Mouse (Mus musculus) lung, adult 2 months (tissue): ENCODE data around the gene Cmtm2b. TPM values are rescaled to one million over a fixed set of nuclear protein-coding genes. Genes with fewer than 3 reads are reported as not detected.
A peak's percentile ranks its signal among the peaks of the same experiment; 100 is the strongest.
"Not testable (repeated sequence)": the region's sequence is repeated elsewhere in the genome, so short reads cannot be mapped to it uniquely, and the experiment has no call there.

Experiments used
- DNase-seq: peaks from one replicate; pipeline ENCODE4 v3.0.0; 2022
- H3K4me1 ChIP-seq: fragments of 200-500 bp; 2 replicates; pipeline ENCODE4 v1.6.1; 2011; ENCODE audit warnings: low read length; ENCODE audit not compliant: control insufficient read depth, insufficient read depth
- H3K4me3 ChIP-seq: fragments of 200-500 bp; replicated peaks from 2 replicates; pipeline ENCODE3; 2011; ENCODE audit warnings: low read depth, mild to moderate bottlenecking, control low read depth, low read length; ENCODE audit errors: extremely low read depth
- CTCF ChIP-seq: fragments of 200-500 bp; IDR thresholded peaks from 2 replicates; pipeline ENCODE4 v1.5.1; 2011; ENCODE audit warnings: mild to moderate bottlenecking, low read length, control low read depth; ENCODE audit not compliant: insufficient read depth
- POLR2A ChIP-seq: fragments of 200-500 bp; IDR thresholded peaks from 2 replicates; pipeline ENCODE4 v1.6.1; 2011; ENCODE audit warnings: low read depth, mild to moderate bottlenecking, control low read depth, low read length, borderline replicate concordance; ENCODE audit errors: extremely low read depth
- WGBS: fragments of 180-500 bp; shearing (Covaris S2); methylation state at CpG from one replicate; pipeline ENCODE4 v1.1.7; 2018; 5-methylcytosine and 5-hydroxymethylcytosine counted together
- polyA plus RNA-seq: library from polyadenylated mRNA; depleted of rRNA; stranded (reverse); fragments of >200 nt; gene quantifications from 2 replicates; pipeline ENCODE4 v1.2.3, GENCODE M21; 2012; rRNA removed

Cmtm2b gene
- polyA plus RNA-seq = not detected in 2 replicates

DNA sequence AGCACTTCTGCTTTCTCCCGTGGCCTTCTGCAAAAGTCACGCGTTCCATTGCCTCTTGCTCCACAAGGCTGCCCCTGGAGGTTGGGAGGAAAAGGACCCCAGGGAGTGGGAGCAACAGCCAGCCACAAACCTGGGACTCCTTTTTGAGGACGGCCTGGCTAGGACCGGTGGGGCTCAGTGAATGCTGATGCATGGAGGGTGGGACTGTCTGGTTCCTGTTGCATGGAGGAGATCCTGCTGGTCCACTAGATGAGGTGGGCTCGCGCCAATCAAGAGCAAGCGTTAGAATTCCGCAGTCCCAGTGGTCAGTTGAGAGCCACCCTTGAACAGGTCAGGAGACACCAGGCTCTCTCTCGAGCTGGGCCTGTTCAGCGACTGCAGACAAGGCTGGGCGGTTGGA lies at the start of gene Cmtm2b:
Gene Cmtm2b (plus strand): TSS at position 301 of the 400 bp plus-strand sequence.
- H3K4me1 ChIP-seq, DNase-seq: not testable (repeated sequence)
- 88% methylated on average over 11 of the region's 12 CpGs for WGBS

DNA sequence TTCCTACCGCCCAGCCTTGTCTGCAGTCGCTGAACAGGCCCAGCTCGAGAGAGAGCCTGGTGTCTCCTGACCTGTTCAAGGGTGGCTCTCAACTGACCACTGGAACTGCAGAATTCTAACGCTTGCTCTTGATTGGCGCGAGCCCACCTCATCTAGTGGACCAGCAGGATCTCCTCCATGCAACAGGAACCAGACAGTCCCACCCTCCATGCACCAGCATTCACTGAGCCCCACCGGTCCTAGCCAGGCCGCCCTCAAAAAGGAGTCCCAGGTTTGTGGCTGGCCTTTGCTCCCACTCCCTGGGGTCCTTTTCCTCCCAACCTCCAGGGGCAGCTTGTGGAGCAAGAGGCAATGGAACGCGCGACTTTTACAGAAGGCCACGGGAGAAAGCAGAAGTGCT lies 28.9 kb upstream of the Cmtm2b start, which contains the start of gene Cmtm2a:
Gene Cmtm2a (minus strand): TSS at position 101 of the 400 bp plus-strand sequence.
- H3K4me1 ChIP-seq, DNase-seq, H3K4me3 ChIP-seq: not testable (repeated sequence)
- WGBS = 80% methylated on average over 12 of the region's 12 CpGs

More for the DNA sequence above, at the start of gene Cmtm2b:
- H3K4me3 ChIP-seq = not testable (repeated sequence)

DNA sequence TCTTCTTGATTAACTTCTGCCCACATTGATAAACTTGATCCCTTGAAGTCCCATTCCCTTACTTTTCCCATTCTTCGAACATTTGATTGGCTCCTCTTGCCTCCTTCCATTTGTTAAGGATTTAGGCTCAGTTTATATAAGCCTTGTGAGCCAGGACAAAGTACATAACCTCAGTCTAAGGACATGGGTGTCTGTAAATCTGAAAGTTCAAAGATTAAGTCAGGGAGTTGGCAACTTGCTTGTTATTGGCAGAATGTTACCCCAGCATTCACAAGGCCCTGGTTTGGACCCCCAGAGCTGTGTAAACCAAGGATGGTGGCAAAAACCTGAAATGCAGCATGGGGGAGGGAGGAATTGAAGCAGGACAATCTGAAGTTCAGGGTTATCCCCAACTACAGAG lies 27.6 kb upstream of the Cmtm2b start:
- no peaks in the 10 kb centered on the region for H3K4me1 ChIP-seq
- 68% methylated on average over 1 of the region's 1 CpGs for WGBS
- no peak overlapping the region for H3K4me3 ChIP-seq
- DNase-seq = no peak
- TF ChIP-seq POLR2A = no peak

DNA sequence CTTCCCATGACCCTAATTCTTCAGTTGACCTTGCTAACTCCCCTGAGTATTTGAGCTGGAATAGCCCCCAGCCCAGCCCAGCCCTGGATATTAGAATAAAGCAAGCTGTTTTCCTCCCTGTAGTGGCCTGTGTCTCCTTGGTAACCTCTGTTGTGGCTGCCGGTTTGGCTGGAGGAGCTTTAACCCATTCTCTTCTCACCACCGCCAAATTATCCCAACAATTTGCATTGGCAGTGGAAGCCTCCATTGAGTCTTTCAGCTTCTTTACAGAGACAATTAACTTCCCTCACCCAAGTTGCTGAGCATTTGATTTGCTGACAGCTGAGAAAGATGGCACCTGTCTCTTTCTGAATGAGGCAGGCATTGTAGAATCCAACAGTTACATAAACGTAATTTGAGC lies 20.5 kb upstream of the Cmtm2b start:
- DNase-seq, H3K4me3 ChIP-seq, H3K4me1 ChIP-seq: not testable (repeated sequence)
- WGBS = 24% methylated on average over 3 of the region's 3 CpGs

DNA sequence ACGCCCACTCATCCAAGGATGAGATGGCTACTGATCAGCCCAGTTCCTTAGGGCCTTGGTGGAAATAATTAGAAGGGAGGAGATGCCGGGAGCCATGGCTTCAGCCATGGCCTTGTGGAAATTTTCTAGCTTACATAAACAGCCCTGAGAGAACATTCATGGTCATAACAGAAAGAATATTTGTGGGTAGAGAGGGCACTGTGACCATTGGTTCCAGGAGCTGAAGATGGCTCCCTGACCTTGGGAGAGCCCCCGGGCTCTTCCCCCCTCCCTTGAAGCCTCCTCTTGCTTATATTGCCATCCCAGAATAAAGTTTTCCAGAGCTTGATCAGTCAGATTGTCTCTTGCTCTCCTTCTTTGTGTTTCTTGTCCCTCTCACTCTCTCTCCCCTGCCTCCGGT lies 19.5 kb upstream of the Cmtm2b start:
- not testable (repeated sequence) for DNase-seq, H3K4me1 ChIP-seq, H3K4me3 ChIP-seq
- WGBS = 89% methylated on average over 4 of the region's 4 CpGs

DNA sequence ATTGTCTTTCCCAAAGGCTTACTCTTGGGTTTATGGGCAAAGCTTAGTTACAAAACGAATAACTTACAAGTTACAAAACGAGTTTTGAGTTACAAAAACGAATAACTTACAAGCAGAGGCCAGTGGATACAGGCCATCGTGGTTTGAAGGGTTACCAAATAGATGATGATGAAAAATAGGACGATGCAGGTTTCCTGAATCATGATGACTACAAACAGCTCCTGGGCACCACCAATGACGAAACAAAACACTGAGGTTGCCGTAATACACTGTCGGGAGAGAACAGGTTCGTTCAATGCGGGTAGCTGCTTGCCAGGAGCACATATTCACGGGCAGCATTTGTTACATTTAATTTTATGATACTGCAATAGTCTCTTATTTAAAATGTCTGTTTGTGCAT lies 17.1 kb upstream of the Cmtm2b start:
- 85% methylated on average over 11 of the region's 11 CpGs for WGBS
- Histone ChIP-seq H3K4me1 (no peaks in the 10 kb centered on the region), H3K4me3 (no peak overlapping the region)
- TF ChIP-seq CTCF (no peak), POLR2A (no peak)
- no peak for DNase-seq

DNA sequence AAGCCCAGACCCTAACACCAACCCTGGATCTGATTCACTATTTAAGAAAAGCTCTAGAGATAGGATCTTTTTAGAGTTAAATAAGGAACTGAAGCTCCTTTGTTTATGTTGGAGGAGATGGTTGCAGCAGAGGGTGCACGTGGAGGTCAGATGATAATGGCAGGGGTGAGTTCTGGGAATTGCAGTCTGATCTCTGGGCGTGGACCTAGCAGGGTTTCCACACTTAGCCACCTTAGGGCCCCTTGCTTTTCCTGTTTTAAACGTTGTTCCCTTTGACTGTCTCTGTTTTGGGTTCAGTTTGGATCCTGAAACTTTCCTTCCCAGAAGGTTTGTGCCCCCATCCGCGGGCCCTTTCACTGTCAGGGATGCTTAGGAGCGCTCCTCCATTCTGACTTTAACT lies 13.7 kb upstream of the Cmtm2b start:
- 50% methylated on average over 6 of the region's 6 CpGs for WGBS
- not testable (repeated sequence) for DNase-seq, H3K4me1 ChIP-seq, H3K4me3 ChIP-seq

DNA sequence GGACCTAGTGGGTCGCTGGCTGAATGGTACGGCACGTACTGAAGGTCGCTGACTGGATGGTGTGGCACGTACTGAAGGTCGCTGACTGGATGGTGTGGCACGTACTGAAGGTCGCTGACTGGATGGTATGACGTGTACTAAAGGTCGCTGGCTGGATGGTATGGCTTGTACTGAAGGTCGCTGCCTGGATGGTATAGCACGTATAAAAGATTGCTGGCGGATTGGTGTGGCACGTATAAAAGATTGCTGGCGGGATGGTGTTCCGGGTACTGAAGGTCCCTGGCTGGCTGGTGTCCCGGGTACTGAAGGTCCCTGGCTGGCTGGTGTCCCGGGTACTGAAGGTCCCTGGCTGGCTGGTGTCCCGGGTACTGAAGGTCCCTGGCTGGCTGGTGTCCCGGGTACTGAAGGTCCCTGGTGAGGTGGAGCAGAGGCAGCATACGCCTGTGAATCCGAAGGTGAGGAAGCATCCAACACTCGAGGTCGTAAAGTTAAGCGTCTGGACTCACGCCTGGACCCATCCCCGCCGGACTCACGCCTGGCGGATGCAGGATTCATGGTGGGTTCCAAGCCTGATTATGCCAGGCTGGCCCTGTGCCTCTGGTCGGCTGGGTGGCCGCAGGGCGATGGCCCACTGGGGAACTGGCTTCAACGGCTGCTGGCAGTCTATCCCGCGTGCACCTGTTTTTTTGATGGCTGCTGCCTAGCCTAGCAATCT lies 12.4 kb upstream of the Cmtm2b start, which contains the start of the genes Gm45711 and Cmtm1:
Gene Gm45711 (minus strand): TSS at position 641 of the 715 bp plus-strand sequence.
Gene Cmtm1 (minus strand): TSS at position 705 of the 715 bp plus-strand sequence.
- 84% methylated on average over 36 of the region's 36 CpGs for WGBS
- not testable (repeated sequence) for DNase-seq, H3K4me3 ChIP-seq, H3K4me1 ChIP-seq

DNA sequence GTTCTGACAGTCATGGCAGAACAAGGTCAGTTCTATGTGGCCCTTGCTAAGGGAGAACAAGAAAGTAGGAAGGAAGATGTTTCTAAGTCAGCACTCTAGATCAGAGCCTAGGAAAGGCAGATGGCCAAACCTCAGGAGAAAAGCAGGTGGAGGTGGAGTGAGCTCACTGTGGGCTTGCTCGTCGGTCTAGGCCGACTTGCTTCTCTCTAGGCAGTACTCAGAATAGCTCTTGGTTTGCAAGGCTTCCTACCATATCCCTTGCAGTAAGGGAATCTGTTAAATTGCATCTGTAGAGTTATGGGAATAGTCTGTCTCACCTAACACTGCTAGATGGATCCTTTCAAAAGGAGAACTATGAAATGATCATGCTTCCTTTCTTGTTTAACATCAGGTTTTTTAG lies 10.0 kb upstream of the Cmtm2b start:
- not testable (repeated sequence) for DNase-seq, H3K4me1 ChIP-seq, H3K4me3 ChIP-seq
- WGBS = 84% methylated on average over 3 of the region's 3 CpGs

DNA sequence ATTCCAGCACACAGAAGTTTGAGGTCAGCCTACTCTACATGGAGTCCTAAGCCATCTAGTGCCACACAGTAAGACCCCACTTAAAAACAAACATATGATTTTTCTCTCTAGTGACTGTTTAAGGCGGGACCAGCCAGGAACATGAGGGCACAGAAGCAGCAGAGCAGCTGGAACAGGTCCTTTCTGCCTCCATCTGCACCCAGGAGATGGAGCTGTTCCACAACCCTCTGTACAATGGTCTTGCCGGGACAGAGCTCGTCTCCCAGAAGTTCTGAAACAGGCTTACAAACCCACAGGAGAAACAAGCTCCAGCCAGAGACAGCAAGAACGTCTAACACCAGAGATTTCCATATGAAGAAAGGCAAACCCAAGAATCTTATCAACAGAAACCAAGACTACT lies 8.7 kb upstream of the Cmtm2b start:
- 24% methylated on average over 4 of the region's 4 CpGs for WGBS
- Histone ChIP-seq H3K4me3 (no peak overlapping the region), H3K4me1 (no peaks in the 10 kb centered on the region)
- DNase-seq = no peak
- peak; percentile 70 for TF ChIP-seq CTCF
- TF ChIP-seq POLR2A = no peak

DNA sequence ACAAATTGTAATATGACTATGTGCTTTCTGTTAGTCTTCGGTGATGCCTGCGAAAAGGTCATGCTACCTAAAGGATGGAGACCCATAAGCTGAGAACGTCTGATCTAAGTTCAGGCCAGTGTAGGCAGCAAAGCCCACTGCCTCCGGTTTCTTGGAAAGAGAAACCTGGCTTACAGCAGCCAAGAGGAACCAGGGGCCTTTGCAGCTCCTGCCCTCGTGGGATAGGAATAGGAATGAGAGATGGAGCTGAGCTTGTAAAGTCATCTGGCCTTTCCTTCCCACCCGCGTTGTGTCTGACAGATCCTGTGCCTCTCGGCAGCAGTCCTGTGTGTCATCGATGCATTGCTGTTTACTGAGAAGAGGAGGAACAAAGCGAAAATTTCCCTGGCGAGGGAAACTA lies 763 bp upstream of the Cmtm2b start, which contains the start of gene Gm11020:
Gene Gm11020 (plus strand): TSS at position 301 of the 400 bp plus-strand sequence.
- WGBS = 84% methylated on average over 11 of the region's 11 CpGs
- DNase-seq, H3K4me3 ChIP-seq, H3K4me1 ChIP-seq: not testable (repeated sequence)
